Mouse (Mus musculus) left cerebral cortex, postnatal 14 days (tissue): ENCODE measurements around the gene Slc13a3. TPM values are rescaled to one million over a fixed set of nuclear protein-coding genes. Genes with fewer than 3 reads are reported as not detected.

Experiments
- DNase-seq, 2 experiments: peaks; one replicate each; pipeline ENCODE4 v3.0.0; 2021 to 2022; ENCODE audit warnings: low spot score in 2 of 2, mixed read lengths in 1 of 2
- intact Hi-C: fragments of 180-260 bp; cut with DNase I; formaldehyde crosslinking; loops from one replicate; pipeline ENCODE4 v1.15.1; 2025
- total RNA-seq, 2 experiments: library from RNA; stranded (reverse); gene quantifications; 2 replicates each; pipeline ENCODE4 v1.2.3; 2021

Slc13a3 gene
- total RNA-seq, 2 experiments from 2014 or later = 18.6 to 19.9 TPM

DNA sequence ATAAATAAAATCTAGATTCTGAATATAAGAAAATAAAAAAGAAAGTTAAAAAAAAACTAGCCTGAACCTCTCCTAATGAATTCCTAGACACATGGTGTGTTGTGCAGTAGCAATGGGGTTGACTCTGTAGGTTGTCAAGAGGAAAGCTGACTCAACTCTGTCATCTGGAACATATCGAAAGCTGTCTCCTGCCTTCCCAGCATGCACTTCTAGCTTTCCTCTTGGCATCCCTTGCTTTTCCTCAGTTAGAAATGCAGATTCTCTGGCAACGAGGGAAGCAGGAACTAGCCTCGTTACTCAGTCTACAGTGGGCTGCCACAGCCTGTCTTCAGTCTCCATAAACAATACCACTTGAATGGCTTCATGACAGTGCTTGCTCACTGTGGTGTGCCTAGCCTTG is 12.8 kb upstream of the Slc13a3 start:
- intact Hi-C loops = loop anchor here (2.0 to 10.0 kb wide), 2 partner anchors 93 to 411 kb away; no protein-coding TSS in a partner anchor
- DNase-seq = no peak

DNA sequence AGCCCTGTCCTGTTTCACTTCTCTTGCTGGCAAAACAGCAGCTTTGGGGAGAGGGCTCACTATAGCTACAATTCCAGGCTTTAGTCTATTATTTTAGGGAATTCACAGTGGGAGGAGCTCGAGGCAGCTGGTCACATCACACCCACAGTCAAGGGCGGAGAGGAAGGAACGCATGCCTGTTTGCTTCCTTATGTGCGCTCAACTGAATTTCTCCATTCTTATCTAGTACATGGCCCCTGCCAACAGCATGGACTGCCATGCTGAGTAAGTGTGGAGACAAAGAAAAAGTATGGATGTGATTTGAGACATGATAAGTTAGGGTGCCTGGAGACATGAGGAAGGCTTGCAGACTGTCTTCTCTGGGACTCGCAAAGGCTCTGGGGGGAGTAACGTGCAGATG is 11.1 kb upstream of the Slc13a3 start:
- intact Hi-C loops = loop anchor here (10.0 kb wide), 1 partner anchor 409 kb away; no protein-coding TSS in a partner anchor
- no peak for DNase-seq

DNA sequence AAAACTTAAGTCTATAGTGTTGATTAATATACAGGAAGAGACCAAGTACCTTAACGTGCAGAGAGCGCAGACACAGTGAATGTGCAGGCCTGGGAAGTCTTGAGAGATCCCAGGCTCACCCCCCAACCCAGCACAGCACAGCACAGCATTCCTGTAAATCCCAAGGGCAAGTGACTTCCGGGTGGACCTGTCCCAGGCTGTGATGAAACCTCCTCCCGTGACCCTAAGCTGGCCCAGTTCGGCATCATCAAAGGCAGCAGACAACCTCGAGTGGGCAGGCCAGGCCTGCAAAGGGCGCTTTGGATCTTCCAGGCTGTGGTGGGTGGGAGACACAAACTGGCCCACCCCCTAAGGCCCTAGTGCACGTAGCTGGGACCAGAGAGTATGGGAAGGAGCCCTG is 9.0 kb upstream of the Slc13a3 start:
- DNase-seq = no peak
- intact Hi-C loops = loop anchor here (10.0 kb wide), 1 partner anchor 407 kb away; no protein-coding TSS in a partner anchor

DNA sequence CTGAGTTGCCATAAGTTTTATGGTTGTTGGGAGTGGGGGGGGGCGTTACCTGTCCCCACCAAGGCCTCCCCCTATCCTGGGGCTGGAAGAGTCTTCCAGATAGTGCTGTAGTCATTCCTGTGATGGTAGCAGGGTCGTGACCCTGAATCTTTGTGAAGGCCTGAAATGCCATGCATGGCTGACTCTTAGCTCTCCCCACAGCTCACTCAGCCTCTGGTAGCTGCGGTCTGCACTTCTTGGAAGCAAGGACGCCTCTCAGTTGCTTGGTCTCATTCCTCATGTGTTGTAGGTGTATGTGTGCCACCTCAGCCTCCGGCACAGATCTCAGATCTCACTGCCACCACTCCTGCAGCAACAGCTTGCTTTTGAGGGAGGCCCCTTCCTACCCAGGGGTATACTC is 2.8 kb upstream of the Slc13a3 start:
- no peak for DNase-seq
- intact Hi-C loops = no loop called here

DNA sequence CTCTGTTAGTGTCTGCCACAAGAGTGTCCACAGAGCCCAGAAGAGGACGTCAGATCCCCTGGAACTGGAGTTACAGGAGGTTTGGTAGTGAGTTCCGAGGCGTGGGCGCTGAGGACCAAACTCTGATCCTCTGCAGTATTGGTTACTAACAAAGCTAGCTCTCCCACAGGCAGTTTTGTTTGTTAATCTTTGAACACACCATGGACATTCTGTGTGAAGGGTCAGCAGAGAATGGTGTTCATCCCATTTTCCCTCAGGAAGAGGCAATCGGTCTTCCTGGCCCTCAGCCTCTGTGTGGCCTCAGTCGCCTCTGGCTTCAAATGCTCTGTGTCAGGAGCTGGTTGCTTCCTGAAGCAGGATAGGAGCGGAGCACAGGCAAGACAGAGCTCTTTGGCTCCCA is 2.4 kb upstream of the Slc13a3 start:
- intact Hi-C loops = no loop called here
- DNase-seq = no peak

DNA sequence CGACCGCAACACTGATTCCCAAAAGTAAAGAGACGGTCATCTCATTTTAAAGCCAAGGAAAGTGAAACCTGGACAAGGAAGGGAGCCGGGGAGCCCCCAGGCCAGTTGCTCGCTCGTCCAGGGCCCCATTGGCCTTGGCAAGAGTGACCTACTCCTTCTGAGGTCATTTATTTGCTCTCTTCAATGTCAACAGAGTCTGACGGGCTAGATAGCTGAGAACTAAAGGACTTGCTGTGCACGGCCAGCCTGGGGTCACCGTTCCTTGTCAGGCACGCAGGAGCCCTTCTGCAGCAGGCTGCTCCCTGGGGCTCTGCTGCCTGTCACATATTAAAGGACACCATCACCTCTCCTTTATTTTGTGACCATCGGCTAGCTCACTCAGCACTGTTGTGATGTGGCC is 1.1 kb downstream of the Slc13a3 start:
- intact Hi-C loops = no loop called here
- DNase-seq = no peak

DNA sequence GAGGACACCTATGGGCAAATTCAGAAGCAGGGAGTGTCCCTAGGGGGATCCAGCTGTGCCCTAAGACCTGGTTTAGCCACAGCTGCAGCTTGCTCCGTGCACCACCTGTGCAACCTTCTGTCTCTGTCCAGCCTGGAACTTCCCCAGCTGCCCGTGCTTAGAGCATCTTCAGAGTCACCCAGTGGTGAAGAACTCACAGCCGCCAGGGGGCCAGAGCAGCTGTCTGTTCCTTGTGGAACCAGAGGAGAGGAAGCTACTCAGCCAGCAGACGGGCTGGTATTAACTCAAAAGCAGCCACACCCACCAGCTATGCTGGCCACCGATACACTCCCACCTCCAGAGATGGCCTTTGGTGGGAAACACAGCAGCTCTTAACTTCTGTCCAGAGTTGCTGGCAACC is 2.9 kb downstream of the Slc13a3 start:
- intact Hi-C loops = no loop called here
- DNase-seq = no peak

DNA sequence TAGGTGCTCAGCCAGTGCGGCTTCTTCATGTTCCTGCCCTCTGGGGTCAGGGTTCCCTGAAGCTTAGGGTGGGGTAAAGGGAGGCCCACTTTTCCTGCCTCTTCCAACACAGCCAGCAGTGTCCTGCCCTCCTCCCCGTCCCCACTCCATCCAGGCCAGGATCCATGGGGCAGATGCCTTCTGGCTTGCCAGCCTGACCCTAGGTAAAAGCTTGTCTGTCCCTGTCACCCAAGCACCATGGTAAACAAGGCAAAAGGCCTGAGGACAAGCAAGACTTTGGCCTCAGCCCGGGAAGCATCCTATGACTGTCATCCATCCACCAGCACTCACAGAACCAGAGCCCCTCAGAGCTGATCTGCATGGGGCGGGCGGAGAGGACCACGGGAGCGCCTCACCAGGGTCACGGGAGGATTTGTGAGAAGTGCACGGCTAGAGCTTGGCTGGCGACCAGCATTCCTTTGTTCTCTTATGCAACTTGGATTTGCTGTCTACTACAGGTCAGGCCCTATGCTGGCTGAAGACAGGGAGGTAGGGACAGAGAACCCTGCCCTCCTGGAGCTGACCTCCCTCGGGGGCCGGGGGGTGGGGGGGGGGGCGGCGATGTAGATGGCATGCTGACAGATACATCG is 5.1 kb downstream of the Slc13a3 start:
- intact Hi-C loops = no loop called here

DNA sequence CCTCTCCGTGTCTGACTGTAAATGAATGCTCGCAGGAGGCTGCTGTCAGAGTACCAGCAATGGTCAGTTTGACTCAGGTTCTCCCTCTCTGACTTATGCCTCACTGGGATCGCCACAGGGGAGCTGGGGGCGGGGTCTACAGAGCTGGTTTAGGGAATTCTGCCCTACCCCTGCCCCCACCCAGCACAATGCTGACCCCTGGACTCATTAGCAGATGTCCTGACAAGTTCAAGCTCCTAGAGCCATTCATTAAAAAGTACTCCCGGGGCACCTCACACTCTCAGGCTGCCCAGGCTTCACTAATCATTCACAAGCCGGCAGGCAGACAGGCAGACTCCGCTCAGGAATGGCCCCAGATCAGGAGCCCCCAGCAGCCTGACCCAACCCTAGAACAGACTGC is 13.4 kb downstream of the Slc13a3 start:
- DNase-seq = no peak

More for the DNA sequence above, 5.1 kb downstream of the Slc13a3 start:
- DNase-seq = no peak

DNA sequence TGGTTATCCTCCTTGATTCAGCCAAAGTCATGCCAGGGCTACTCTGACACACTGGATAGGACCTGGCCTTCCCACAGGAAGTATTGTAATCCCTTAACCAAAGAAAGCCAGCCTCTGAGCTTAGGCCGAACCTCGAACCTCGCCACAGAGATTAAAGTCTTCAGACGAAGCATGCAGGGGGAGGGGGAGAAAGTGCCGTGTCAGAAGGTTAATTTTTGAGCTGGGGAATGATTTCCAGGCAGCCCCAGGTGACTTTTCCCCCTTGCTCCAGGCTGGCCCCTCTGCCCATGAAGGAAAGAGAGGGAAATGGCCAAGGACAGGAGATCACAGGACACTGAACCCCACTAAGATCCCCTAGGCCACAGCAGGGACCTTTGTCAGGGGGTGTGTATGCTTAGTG is 14.8 kb downstream of the Slc13a3 start:
- intact Hi-C loops = no loop called here
- no peak for DNase-seq

More for the DNA sequence above, 13.4 kb downstream of the Slc13a3 start:
- intact Hi-C loops = no loop called here

DNA sequence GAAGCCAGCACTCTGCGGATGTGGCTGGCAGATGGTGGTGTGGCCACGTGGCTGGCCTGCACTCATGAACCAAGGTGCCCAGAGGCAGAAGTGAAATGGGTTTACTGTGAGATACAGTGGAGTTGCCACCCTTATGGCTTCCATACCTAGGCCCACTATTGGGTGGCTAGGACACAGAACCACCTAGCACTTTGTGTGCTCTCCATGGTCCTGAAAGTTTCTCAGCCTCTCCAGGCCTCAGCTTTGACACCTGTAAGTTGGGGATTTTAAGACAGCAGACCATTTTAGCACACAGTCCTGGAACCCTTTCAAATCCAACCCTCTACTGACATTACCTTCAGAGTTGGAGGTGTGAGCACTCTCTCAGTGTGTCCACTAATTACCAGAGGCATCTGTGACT is 16.3 kb downstream of the Slc13a3 start:
- intact Hi-C loops = no loop called here
- no peak for DNase-seq

DNA sequence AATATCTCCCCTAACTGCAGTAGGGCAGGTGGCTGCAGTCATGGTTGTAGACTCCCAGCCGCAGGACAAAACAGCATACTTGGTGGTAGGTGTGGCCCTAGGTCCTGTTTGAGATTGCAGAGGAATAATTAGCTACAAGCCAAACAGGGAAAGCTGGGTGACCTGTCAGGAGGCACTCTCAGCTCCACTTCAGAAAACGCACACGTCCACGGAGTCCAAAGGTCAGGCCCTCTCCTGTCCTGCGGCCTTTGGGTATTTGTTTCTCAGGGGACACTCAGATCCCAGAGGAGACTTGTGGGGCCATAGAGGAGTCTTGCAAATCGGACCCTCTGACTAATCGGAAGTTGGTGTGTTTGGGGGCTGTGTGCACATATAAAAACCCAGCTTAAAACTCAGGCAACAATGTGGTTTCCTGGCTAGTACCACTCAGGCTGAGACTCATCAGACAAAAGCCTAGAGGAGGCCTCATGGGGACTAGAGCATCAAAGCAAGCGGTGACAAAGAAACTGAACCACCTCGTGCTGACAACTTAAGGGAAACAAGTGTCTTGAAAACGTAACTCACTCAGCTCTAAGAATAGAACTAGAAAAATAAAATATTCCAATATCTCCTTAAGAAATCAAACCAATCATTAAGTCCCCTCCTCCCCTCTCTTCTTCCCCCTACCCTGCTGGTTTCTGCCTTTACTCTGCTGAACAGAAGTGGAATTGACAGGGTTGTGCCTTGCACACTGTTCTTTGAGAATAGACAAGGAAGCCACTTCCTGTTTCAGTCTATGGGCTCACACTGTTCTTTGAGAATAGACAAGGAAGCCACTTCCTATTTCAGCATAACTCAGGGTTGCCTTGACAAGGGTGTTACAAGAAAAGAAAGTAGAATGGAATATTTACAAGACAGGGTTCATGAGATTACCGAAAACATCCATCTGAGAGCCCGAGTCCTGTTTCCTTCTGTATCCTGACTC is 20.0 kb downstream of the Slc13a3 start:
- DNase-seq = no peak
- intact Hi-C loops = no loop called here

DNA sequence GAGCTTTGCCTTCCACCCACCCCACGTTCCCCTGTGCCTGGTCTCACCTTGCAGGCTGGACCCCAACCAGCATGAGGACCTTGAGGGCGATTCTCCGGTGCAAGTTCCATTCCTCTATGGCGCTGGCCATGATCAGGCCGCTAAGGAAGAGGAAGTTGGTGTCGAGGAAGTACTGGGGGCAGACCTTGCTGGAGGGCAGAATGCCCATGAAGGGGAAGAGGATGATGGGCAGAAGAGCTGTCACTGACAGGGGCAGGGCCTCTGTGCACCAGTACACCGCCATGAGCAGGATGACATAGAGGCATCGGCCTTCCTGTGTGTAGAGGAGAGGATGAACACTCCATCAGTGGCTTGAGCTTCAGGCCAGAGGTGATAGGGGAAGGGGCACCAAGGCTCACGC is 24.6 kb downstream of the Slc13a3 start:
- intact Hi-C loops = no loop called here
- DNase-seq = no peak

DNA sequence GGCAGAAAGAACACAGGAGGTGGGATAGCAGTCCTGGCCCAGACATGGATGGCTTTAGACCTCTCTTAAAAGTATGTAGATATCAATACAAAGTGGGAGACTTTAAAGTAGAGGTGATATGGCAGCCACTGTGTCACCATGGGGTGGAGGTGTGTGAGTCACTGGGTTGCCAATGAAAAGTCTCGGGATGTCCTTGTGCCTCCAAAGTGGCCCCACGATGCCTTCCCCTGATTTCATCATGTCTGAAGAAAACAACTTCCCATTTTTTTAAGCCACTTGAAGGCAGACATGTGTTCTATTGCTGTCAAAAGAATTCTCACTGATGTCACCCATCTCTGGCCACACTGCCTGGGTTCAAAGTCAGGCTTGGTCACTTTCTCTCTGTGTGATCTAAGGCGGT is 28.2 kb downstream of the Slc13a3 start:
- no peak for DNase-seq
- intact Hi-C loops = no loop called here

DNA sequence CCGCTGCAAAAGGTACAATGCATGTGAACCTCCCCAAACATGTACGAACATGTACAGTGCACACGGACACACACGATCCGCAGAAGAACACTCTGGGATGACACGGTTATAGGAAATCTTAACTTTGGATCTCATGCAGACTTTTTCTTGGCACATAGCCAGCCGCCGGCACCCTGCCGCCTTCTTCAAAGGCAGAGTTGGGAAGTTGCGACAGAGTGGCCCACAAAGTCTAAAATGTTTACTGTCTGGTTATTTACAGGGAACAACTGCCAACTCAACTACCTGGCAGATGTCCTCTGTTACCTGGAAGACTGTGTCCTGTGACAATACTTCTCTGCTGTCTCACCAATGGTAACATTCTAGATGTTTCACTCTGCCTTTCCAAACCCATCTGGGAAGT is 30.0 kb downstream of the Slc13a3 start:
- DNase-seq = no peak
- intact Hi-C loops = no loop called here

DNA sequence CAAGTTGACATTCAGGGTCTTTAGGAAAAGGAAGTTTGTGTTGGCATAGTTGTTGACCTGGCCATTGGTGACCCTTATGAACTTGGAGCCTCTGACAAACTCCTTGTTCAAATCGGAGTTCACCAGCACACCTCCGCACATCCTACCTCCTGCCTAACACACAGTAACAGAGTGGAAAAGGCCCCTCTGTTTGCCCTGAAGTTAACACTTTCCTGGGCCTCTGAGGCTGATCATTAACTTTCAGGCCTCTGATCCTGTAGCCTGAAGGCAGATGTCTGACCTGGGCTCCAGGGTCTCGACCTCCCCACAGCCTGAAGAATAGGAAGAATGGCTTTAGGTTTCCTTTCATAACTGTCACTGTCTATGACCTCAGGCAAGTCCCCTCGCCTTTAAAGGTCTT is 31.4 kb downstream of the Slc13a3 start:
- no peak for DNase-seq
- intact Hi-C loops = no loop called here

DNA sequence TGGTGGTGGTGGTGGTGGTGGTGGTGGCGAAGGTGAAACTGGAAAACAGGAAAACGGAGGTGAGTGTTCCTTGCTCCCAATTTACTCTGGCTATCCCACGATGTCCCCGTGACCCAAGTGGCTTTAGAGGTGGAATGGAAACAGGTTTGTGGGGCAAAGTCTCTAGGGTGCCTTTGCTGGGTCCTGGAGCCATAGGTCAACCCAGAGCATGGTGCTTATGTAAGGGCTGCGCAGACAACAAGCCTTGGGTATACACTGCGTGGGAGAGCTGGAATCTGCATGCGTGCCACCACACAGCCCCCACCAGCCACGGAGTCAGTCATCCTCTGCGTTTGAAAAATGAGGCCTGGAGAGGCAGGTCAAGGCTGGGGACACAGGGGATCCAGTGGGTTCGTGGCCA is 33.4 kb downstream of the Slc13a3 start:
- no peak for DNase-seq
- intact Hi-C loops = no loop called here

DNA sequence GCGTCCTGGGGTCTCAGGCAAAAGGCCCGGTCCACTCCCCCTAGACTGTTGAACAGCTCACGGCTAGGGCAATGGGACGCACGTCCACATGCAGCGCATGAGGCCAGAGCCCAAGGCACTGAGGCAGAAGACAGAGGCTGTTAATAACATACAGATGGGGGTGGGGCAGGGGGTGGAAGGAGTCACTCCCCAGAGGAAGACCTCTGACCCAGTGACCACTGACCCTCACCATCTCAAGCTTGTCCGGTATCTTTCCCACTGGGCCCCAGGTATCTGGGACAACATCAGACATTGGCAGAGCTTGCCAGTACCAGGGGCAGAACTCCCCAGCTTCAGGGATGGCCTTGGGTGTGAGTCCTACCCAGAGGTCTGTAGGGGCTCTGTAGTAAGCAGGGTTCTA is 34.1 kb downstream of the Slc13a3 start:
- no peak for DNase-seq
- intact Hi-C loops = no loop called here

DNA sequence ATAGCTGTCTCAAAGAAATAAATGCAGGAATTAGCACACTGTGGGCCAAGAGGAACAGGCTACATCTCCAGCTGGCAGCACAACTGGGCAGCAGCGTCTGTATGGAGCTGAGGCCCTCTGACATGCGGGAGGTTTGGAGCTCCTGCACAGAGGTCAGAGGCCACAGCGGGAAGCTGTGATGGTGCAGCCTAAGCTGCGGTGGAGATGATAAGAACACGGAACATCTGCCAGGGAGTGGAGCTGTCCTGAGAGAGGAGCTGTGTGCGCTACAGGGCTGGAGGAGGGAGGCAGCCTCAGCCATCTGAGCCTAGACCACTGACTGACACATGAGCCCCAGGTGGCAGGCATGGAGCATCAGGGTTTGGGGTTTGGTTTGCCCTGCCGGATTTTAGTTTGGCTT is 44.3 kb downstream of the Slc13a3 start:
- DNase-seq = no peak
- intact Hi-C loops = no loop called here

DNA sequence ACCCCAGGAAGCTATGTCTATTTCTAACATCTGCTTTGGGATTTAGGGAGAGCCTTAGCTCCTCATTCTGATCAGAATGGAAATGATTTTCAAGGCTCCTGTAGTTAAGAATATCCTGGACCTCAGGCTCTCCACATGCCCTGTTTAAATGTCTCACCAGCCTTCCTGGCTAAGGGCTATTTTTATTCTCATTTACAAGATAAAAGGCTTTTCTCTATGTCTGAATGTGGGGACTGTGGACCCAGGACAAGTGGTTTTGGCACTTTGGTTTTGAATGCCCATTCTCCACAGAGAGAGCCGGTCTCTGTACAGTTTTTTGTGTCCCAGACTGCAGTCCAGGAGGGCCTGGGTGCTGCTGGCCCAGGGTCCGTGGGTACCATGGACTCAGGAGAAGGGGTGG is 52.8 kb downstream of the Slc13a3 start:
- intact Hi-C loops = no loop called here
- no peak for DNase-seq

DNA sequence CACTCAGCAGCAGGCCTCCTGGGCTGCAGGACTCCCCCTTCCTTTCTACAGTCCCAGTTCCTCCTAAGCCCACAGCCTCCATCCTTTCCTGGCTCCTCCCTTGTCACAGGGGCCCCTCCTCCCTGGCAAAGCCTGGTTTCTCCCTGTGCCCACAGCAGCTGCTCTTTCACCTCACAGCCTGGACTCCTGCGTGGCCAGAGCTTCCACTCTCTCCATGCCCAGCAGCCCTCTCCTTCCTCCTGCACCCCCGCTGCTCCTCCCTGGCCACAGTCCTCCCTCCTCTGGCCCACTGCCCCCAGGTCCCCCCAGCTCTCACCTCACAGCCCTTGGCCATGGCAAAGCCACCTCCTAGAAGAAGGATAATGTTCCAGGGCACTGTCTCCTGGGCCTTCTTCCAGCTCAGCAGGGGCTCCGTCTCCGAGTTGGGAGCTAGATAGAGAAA is 53.3 kb downstream of the Slc13a3 start:
- DNase-seq = peak in 1 of 2 experiments; percentile 49
- intact Hi-C loops = no loop called here
